Mouse (Mus musculus): Measurements from ENCODE around the gene Ksr1.
A peak's percentile ranks its signal among the peaks of the same experiment; 100 is the strongest.
"Not testable (repeated sequence)": the region's sequence is repeated elsewhere in the genome, so short reads cannot be mapped to it uniquely, and the experiment has no call there.

Ksr1 gene

GRCm38 (mm10) chr11:79013056-79013455 is 133.2 kb downstream of the Ksr1 start:
- DNase-seq (ENCODE audit: low read depth, low spot score): no peak

- DNase-seq (ENCODE audit: low read depth, low spot score): no peak
Measured at GRCm38 (mm10) chr11:79012529-79012928, 133.7 kb downstream of the Ksr1 start.

- DNase-seq (ENCODE audit: low read depth, low spot score): no peak
Measured at GRCm38 (mm10) chr11:79008891-79009290, 137.3 kb downstream of the Ksr1 start.

- no peak for DNase-seq (ENCODE audit: low read depth, low spot score)
Measured at GRCm38 (mm10) chr11:79008007-79008775, 138.0 kb downstream of the Ksr1 start.

- DNase-seq (ENCODE audit: low read depth, low spot score): not testable (repeated sequence)
Measured at GRCm38 (mm10) chr11:79007356-79007755, 138.9 kb downstream of the Ksr1 start.

GRCm38 (mm10) chr11:79006417-79006816 is 139.8 kb downstream of the Ksr1 start:
- peak; percentile 45 for DNase-seq (ENCODE audit: low read depth, low spot score)

- DNase-seq (ENCODE audit: low read depth, low spot score): no peak
Measured at GRCm38 (mm10) chr11:79005578-79006394, 140.4 kb downstream of the Ksr1 start.

GRCm38 (mm10) chr11:79003769-79004638 is 142.2 kb downstream of the Ksr1 start:
- no peak for DNase-seq (ENCODE audit: low read depth, low spot score)

GRCm38 (mm10) chr11:79003053-79003768 is 143.0 kb downstream of the Ksr1 start:
- DNase-seq (ENCODE audit: low read depth, low spot score): peak; percentile 90

GRCm38 (mm10) chr11:79002551-79002951 is 143.7 kb downstream of the Ksr1 start:
- DNase-seq (ENCODE audit: low read depth, low spot score): peak; percentile 96

- DNase-seq (ENCODE audit: low read depth, low spot score): no peak
Measured at GRCm38 (mm10) chr11:79001871-79002270, 144.3 kb downstream of the Ksr1 start.

- DNase-seq (ENCODE audit: low read depth, low spot score): no peak
Measured at GRCm38 (mm10) chr11:78999118-78999517, 147.1 kb downstream of the Ksr1 start.

- DNase-seq (ENCODE audit: low read depth, low spot score): peak; percentile 50
Measured at GRCm38 (mm10) chr11:78990875-78991543, 155.2 kb downstream of the Ksr1 start.

- no peak for DNase-seq (ENCODE audit: low read depth, low spot score)
Measured at GRCm38 (mm10) chr11:78990096-78990495, 156.1 kb downstream of the Ksr1 start.

- DNase-seq (ENCODE audit: low read depth, low spot score): not testable (repeated sequence)
Measured at GRCm38 (mm10) chr11:78989206-78989605, 157.0 kb downstream of the Ksr1 start.

GRCm38 (mm10) chr11:78986311-78987002 is 159.8 kb downstream of the Ksr1 start:
- no peak for DNase-seq (ENCODE audit: low read depth, low spot score)

- no peak for DNase-seq (ENCODE audit: low read depth, low spot score)
Measured at GRCm38 (mm10) chr11:78985505-78985904, 160.7 kb downstream of the Ksr1 start.

GRCm38 (mm10) chr11:78984483-78985177 is 161.6 kb downstream of the Ksr1 start, which contains the start of gene Lgals9:
TSS of gene Lgals9 (minus strand) at chr11:78984946.
- DNase-seq (ENCODE audit: low read depth, low spot score): no peak

- no peak for DNase-seq (ENCODE audit: low read depth, low spot score)
Measured at GRCm38 (mm10) chr11:78983539-78983938, 162.7 kb downstream of the Ksr1 start.

All from ZHBTc4 (cell line).